Mouse (Mus musculus): Measurements from ENCODE around the gene Apoc2.

GRCm38 (mm10) chr7:19717346-19717745 lies 39.6 kb upstream of the Apoc2 start:
- TF ChIP-seq POLR2A (IDR thresholded peaks at IDR 0.05; ENCODE audit: insufficient read depth, low read depth, low read length) (no peak), CTCF (IDR thresholded peaks at IDR 0.05) (no peak), EP300 (IDR thresholded peaks at IDR 0.05; ENCODE audit: insufficient read depth, low read depth, low read length) (no peak)

Data from heart, adult 2 months (tissue).